Mouse (Mus musculus): ENCODE results near the gene Defb11. TPM values are rescaled to one million over a fixed set of nuclear protein-coding genes. Genes with fewer than 3 reads are reported as not detected.
"Not testable (repeated sequence)": the region's sequence is repeated elsewhere in the genome, so short reads cannot be mapped to it uniquely, and the experiment has no call there.

The Defb11 gene
- total RNA-seq (2021) (not detected), polyA plus RNA-seq (2012; rRNA removed) (not detected in 2 replicates)
- long read RNA-seq, result 0 reads

GRCm38 (mm10) chr8:21906290-21906689 is at the start of gene Defb11:
TSS of gene Defb11 (minus strand) at chr8:21906412.
- DNase-seq, result not testable (repeated sequence)

GRCm38 (mm10) chr8:21955321-21955720 is 49.1 kb upstream of the Defb11 start:
- peak; percentile 38 for DNase-seq

- no peak for DNase-seq
These were observed 41.3 kb upstream of the Defb11 start for GRCm38 (mm10) chr8:21947311-21948017.

GRCm38 (mm10) chr8:21946462-21946861 is 40.2 kb upstream of the Defb11 start, which contains the start of gene Defb13:
TSS of gene Defb13 (plus strand) at chr8:21946762.
- DNase-seq, result no peak

DNA sequence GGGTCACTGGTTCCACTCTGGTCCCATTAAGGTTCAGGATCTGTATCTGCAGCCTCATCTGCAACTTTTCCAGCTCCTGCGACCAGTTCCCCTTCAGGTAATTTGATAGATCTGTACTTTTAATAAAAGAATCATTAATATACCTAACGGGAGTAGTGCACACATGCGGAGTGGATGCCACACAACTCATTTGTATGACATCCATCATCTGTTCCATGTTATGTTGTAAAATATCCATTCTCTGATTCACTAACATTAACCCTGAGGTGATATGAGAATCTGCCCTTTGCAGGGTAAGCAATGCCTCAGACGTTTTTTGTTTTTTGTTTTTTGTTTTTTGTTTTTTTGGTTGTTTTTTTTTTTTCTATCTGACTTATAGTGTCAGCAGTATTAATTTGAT is 31.8 kb upstream of the Defb11 start, which contains the start of gene Defb35:
Gene Defb35 (plus strand): TSS at position 301 of the 400 bp plus-strand sequence.
- DNase-seq, result not testable (repeated sequence)

- DNase-seq, result no peak
These were observed 26.4 kb upstream of the Defb11 start, which contains the start of gene Defb15 for GRCm38 (mm10) chr8:21932610-21933009. TSS of gene Defb15 (minus strand) at chr8:21932710.

DNA sequence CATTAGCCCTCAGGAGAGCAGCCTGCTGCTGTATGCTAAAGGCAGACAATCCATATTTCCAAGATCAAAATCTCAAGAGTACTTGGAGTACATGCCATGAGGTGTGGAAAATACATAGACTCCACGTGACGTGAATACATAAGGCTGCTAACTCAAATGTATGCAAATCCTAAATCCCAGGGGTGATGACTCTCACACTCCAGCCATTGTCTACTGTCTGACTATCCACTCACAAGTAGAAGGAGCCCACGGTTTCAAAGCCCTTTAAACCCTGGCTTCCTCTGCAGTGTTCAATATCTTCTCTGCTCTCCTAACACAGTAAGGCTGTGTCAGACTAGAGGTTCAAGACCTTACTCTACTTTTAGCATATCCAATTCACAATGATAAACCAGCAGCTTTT is 24.5 kb upstream of the Defb11 start:
- not testable (repeated sequence) for DNase-seq

DNA sequence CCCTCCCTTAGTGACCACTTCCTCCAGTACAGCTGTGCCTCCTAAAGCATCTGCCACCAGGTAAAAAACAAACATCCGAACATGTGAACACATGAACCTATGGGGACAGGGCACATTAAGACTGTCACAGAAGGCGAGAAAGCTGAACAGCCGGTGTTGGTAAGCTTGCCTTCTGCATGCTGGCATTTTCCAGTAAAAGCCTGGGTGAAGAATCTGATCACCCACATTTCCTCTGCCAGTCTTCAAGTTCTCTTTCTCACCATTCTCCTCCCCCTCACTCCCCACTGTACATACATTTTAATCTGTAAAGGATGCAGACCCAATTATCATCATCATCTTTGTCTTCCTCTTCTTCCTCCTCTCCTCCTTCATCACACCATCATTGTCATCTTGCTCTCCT is 9.4 kb upstream of the Defb11 start:
- DNase-seq, result no peak

DNA sequence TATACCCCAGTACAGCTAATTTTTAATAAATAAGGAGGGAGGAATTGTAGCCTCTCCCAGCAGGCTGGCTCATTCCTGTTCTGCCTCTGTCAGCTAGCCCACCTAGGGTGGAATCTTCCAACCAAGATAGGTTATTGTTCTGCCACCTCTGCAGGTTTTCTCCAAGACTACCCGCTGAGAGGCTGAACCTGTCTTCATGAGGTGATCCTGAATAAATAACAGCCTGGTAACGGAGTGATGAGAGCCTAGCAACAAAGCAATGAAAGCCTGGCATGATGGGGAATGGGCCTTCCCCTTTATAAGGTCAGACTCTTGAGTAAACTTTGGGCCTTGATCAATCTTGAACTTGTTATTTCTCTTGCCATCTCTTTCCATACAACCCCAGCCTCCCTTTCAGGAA is 6.3 kb upstream of the Defb11 start:
- no peak for DNase-seq

GRCm38 (mm10) chr8:21911931-21912330 is 5.7 kb upstream of the Defb11 start:
- no peak for DNase-seq

DNA sequence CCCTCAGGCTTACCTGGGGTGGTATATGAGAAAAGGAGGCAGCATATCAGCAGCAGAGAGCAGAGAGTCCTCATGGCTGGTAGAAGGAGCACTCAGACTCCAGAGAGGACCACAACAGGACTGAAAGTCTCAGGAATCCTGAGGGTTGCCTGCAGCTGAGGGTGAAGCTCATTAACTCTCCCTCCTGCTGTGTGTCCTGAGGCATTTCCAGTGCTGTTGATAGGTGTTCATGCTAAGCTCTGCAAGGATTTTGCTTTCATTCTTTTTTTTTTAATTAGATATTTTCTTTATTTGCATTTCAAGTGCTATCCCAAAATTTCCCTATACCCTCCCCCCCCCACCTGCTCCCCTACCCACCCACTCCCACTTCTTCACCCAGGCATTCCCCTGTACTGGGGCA is 20.9 kb downstream of the Defb11 start, which contains the start of gene Defb9:
Gene Defb9 (minus strand): TSS at position 101 of the 400 bp plus-strand sequence.
- DNase-seq, result not testable (repeated sequence)

DNA sequence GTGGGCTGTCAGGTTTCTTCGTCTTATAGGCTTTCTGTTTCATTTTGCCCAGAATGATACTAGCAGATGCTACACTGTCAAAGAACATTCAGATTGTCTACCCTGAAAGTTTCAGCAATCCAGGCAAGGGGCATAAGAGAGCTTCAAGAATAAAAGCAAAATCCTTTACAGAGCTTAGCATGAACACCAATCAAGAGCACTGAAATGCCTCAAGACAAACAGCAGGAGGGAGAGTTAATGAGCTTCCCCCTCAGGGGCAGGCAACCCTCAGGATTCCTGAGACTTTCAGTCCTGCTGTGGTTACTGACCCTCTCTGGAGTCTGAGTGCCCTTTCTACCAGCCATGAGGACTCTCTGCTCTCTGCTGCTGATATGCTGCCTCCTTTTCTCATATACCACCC is 47.6 kb downstream of the Defb11 start, which contains the start of gene Defb10:
Gene Defb10 (plus strand): TSS at position 316 of the 400 bp plus-strand sequence.
- not testable (repeated sequence) for DNase-seq

Other genes starting within 250 kb of the Defb11 start
- gene Defa34, start 240.6 kb downstream of the Defb11 start, total RNA-seq (2021), result not detected
- gene Defa34, start 240.6 kb downstream of the Defb11 start, polyA plus RNA-seq (2012; rRNA removed), result not detected in 2 replicates
- gene AY761184, start 202.8 kb downstream of the Defb11 start, total RNA-seq (2021), result not detected
- gene AY761184, start 202.8 kb downstream of the Defb11 start, polyA plus RNA-seq (2012; rRNA removed), result not detected in 2 replicates
- not detected for gene Defa24, start 171.9 kb downstream of the Defb11 start, total RNA-seq (2021)
- gene Defa24, start 171.9 kb downstream of the Defb11 start, polyA plus RNA-seq (2012; rRNA removed), result not detected in 2 replicates
- gene Defb50, start 82.9 kb downstream of the Defb11 start, total RNA-seq (2021), result not detected
- gene Defb50, start 82.9 kb downstream of the Defb11 start, polyA plus RNA-seq (2012; rRNA removed), result not detected in 2 replicates
- gene Defb2, start 66.5 kb downstream of the Defb11 start, total RNA-seq (2021), result not detected
- gene Defb2, start 66.5 kb downstream of the Defb11 start, polyA plus RNA-seq (2012; rRNA removed), result not detected in 2 replicates
- not detected for gene Defb10, start 47.5 kb downstream of the Defb11 start, total RNA-seq (2021)
- not detected in 2 replicates for gene Defb10, start 47.5 kb downstream of the Defb11 start, polyA plus RNA-seq (2012; rRNA removed)
- not detected for gene Defb9, start 21.0 kb downstream of the Defb11 start, total RNA-seq (2021)
- gene Defb9, start 21.0 kb downstream of the Defb11 start, polyA plus RNA-seq (2012; rRNA removed), result not detected in 2 replicates
- gene Defb15, start 26.3 kb upstream of the Defb11 start, total RNA-seq (2021), result not detected
- not detected in 2 replicates for gene Defb15, start 26.3 kb upstream of the Defb11 start, polyA plus RNA-seq (2012; rRNA removed)
- not detected for gene Defb35, start 31.9 kb upstream of the Defb11 start, total RNA-seq (2021)
- gene Defb35, start 31.9 kb upstream of the Defb11 start, polyA plus RNA-seq (2012; rRNA removed), result not detected in 2 replicates
- gene Defb13, start 40.4 kb upstream of the Defb11 start, total RNA-seq (2021), result not detected
- gene Defb13, start 40.4 kb upstream of the Defb11 start, polyA plus RNA-seq (2012; rRNA removed), result not detected in 2 replicates
- not detected for gene Fam90a1a, start 52.3 kb upstream of the Defb11 start, total RNA-seq (2021)
- gene Fam90a1a, start 52.3 kb upstream of the Defb11 start, polyA plus RNA-seq (2012; rRNA removed), result not detected in 2 replicates
- not detected for gene Ccdc70, start 63.4 kb upstream of the Defb11 start, total RNA-seq (2021)
- gene Ccdc70, start 63.4 kb upstream of the Defb11 start, polyA plus RNA-seq (2012; rRNA removed), result not detected in 2 replicates
- gene Atp7b, start 153.9 kb upstream of the Defb11 start, total RNA-seq (2021), result 1 to 10 TPM in 1 of 2 experiments, under 1 TPM in 1; 0.81 to 1.2 TPM
- 0.08 and 0.09 TPM in 2 replicates for gene Atp7b, start 153.9 kb upstream of the Defb11 start, polyA plus RNA-seq (2012; rRNA removed)
- 10 to 100 TPM; 36.3 to 36.7 TPM for gene Alg11, start 154.3 kb upstream of the Defb11 start, total RNA-seq (2021)
- 0.95 and 1.3 TPM in 2 replicates for gene Alg11, start 154.3 kb upstream of the Defb11 start, polyA plus RNA-seq (2012; rRNA removed)
- 10 to 100 TPM in 1 of 2 experiments, 1 to 10 TPM in 1; 3.1 to 11.1 TPM for gene Nek5, start 218.6 kb upstream of the Defb11 start, total RNA-seq (2021)
- gene Nek5, start 218.6 kb upstream of the Defb11 start, polyA plus RNA-seq (2012; rRNA removed), result 0.95 and 1.7 TPM in 2 replicates

Data from adrenal gland, adult 2 months (tissue).